Mouse (Mus musculus) cerebellum, adult 2 months (tissue): ENCODE data around the gene Runx1.

Experiments used
- CTCF ChIP-seq: fragments of 200-500 bp; IDR thresholded peaks from 2 replicates; pipeline ENCODE4 v1.5.1; 2011; ENCODE audit warnings: low read depth, mild to moderate bottlenecking, control low read depth, low read length, moderate library complexity, borderline replicate concordance; ENCODE audit not compliant: insufficient read depth
- POLR2A ChIP-seq: fragments of 200-500 bp; IDR thresholded peaks from 2 replicates; pipeline ENCODE4 v1.6.1; 2011; ENCODE audit warnings: low read length, control low read depth, borderline replicate concordance; ENCODE audit not compliant: insufficient read depth

DNA sequence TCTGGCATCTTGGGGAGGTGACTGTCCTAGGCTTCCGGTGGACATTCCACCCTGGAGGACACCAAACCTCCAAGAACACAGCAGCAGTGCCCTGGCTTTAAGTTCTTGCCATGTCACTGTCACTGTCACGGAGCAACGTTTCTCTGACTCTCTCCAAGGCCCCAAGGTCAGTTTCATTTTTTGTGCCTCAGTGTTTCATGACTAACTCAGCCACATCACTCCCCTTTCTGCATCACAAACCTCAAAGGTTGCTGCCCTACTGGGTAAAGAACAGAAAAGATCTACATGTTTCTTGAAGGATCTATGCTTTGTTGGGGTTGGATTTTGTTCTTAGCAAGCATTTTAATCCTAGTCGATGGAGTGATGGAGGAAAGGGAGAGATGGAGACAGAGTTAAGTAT lies 36.1 kb downstream of the Runx1 start:
- TF ChIP-seq POLR2A (no peak), CTCF (no peak)
